Mouse (Mus musculus) myocyte (in vitro differentiated cells): ENCODE measurements at regions not wholly inside any gene's neighbourhood (a gene's known extent, or its start where the extent isn't known, plus 50 kb on each side); places are given as distances from the start of the nearest gene placed in this dataset.

Source experiments
- POLR2A ChIP-seq: IDR thresholded peaks from one replicate; pipeline ENCODE4 v1.6.1; 2011; ENCODE audit warnings: low read depth, mild to moderate bottlenecking, control low read depth, moderate library complexity; ENCODE audit not compliant: insufficient read length
- TCF12 ChIP-seq: IDR thresholded peaks from one replicate; pipeline ENCODE4 v1.6.1; 2011; ENCODE audit warnings: mild to moderate bottlenecking, control low read depth; ENCODE audit not compliant: poor library complexity, insufficient read depth, severe bottlenecking

- TF ChIP-seq POLR2A, result no peak
- TF ChIP-seq TCF12, result no peak
Measured at GRCm38 (mm10) chr1:145065255-145065854, 290.1 kb upstream of the Rgs18 start.
